Mouse (Mus musculus) megakaryocyte, embryonic 14.5 days (primary cell): ENCODE measurements at regions not wholly inside any gene's neighbourhood (a gene's known extent, or its start where the extent isn't known, plus 50 kb on each side); places are given as distances from the start of the nearest gene placed in this dataset.

Experiments used
- FLI1 ChIP-seq: IDR thresholded peaks from 2 replicates; pipeline ENCODE4 v1.6.1; 2012; ENCODE audit warnings: low read length, inconsistent platforms, mixed read lengths
- GATA1 ChIP-seq: IDR thresholded peaks from 3 replicates; pipeline ENCODE4 v1.6.1; 2012; ENCODE audit warnings: mixed read lengths, low read length, inconsistent platforms, borderline replicate concordance

GRCm38 (mm10) chr6:95182238-95182637 is 65.2 kb downstream of the Kbtbd8 start:
- no peak for TF ChIP-seq GATA1
- TF ChIP-seq FLI1: no peak
